Mouse (Mus musculus): ENCODE results near the gene Trim71.

GRCm38 (mm10) chr9:114560141-114560540, 4.0 kb downstream of the Trim71 start:
- TF ChIP-seq POLR2A (IDR thresholded peaks at IDR 0.05; ENCODE audit: extremely low read depth, insufficient read depth, low read length) (no peak), CTCF (IDR thresholded peaks at IDR 0.05; ENCODE audit: low read depth, low read length) (no peak)
